Mouse (Mus musculus) activated CD4-positive, CD25-positive, alpha-beta regulatory T cell, adult 4 months (primary cell): ENCODE measurements around the gene Fam160a1. TPM values are rescaled to one million over a fixed set of nuclear protein-coding genes. Genes with fewer than 3 reads are reported as not detected.

Source experiments
- ATAC-seq: one replicate; pipeline ENCODE4 v1.8.0; 2017
- polyA plus RNA-seq, 2 experiments: library from polyadenylated mRNA; unstranded; fragments of 100-300 nt; shearing (Covaris generic); gene quantifications; one replicate each; pipeline ENCODE4 v1.2.1; 2017

Gene Fam160a1
- polyA plus RNA-seq, 2 experiments from 2014 or later = 1.9 to 3.1 TPM

GRCm38 (mm10) chr3:85820839-85821548 is 3.9 kb upstream of the Fam160a1 start:
- ATAC-seq = no peak

GRCm38 (mm10) chr3:85819319-85819718 is 2.2 kb upstream of the Fam160a1 start:
- ATAC-seq = no peak

DNA sequence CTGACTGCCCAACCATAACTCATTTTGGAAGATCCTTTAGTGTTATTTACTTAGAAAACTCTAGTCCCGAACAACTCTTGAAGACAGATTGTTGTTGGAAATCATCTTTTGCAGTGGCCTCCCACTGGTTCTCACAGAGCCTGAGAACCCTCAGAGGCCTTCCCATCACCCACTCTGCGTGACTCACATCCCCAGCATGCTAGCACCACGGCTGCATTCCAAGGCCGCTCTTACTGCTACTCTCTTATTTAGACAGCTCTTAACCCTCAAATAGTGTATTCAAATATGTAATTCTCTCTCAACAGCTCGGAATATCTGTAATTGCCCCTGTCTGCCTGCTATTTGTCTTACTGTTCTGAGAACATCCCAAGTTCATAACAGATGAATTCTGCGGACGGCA is 2.9 kb downstream of the Fam160a1 start:
- no peak for ATAC-seq

GRCm38 (mm10) chr3:85813101-85814014 is 3.7 kb downstream of the Fam160a1 start:
- no peak for ATAC-seq

GRCm38 (mm10) chr3:85812010-85812409 is 5.1 kb downstream of the Fam160a1 start:
- no peak for ATAC-seq

DNA sequence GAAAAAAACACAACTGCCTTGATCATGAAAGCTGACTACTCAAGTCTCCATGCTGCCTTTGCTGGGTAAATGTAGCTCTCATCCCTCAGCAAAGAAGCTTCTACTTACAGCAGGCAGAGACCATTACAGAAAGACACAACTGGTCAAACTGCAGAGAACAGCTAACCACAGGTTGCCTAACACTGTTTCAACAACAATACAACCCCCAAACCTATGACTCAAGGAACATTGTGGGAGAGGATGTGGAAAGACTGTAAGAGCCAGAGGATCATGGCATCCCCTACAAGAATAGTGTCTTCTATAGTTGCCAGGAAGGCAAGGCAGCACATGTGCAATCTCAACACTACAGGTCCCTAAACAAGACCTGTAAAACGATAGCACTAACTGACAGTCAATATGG is 23.9 kb downstream of the Fam160a1 start:
- ATAC-seq = no peak

DNA sequence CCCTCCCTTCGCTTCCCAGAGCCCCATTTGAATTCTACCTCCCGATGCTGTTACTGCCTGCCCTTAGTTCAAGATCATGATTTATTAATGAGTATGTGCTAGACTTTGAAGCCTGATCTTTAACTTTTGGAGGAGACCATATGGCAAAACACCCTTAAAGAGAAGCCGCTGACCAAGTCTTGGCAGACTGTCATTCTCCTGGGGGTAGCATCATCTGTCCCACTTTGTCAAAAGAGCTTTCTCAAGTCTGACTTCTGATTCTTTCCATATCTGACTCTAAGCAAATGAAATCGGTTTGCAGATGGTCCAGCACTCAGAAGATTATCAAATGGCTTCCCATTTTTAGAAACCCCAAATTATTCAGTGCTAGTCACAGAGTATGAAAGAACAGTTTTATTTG is 27.3 kb downstream of the Fam160a1 start:
- ATAC-seq = no peak

- ATAC-seq = no peak
These were observed 30.6 kb downstream of the Fam160a1 start for GRCm38 (mm10) chr3:85786501-85786900.

- ATAC-seq = no peak
These were observed 36.2 kb downstream of the Fam160a1 start for GRCm38 (mm10) chr3:85780906-85781305.

DNA sequence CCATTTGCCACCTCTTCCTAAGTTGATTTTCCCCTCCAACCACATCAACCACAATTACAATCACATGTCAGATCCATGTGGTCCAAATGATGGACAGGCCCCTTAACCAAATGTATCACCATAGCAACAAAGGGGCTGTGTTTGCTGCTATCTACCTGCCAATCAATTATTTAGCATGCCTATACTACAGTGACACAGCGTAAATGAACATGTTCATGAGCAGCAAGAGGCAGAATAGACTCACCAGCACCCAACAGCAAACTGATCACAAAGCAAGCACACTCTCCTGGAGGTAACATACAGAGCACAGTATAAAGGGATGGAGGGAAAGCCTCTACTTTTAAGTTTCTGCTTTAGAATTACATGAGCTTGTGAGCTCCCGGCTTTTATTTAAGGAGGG is 36.8 kb downstream of the Fam160a1 start:
- ATAC-seq = no peak

DNA sequence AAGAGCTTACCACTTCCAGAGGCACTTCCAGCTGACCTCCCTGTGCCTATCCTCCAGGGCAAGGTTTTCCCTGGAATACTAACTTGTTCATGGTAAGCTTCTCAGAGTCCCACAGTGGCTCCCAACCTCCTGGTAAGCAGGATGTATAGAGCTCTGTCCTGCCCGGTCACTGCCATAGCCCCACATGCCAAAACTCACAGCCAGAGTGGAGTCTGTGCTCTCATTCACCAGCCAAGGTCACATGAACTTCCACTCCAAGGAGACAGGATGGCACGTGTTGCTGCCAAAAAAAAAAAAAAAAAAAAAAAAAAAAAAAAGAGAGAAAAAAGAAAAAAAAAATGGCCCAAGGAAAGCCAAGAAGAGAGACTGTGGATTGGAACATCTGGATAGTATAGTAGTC is 39.2 kb downstream of the Fam160a1 start:
- no peak for ATAC-seq

DNA sequence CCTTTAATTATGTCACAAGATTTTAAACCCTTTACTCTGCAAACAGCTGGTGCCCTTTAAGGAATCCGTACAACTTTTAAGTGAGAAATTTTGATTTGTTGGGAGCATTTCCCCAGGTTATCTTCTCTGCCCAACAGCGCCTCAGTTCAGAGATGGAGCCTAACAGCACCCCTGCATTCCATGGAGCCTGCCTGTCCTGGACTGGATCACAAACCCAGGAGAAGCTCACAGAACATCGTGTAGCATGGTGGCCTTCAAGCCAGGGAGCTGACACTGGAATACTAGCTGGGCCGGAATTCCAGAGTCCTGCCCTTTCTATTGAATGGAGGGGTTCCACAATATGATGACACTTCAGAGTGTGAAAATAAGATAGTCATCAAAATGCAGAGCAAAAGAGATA is 39.7 kb downstream of the Fam160a1 start:
- ATAC-seq = no peak

DNA sequence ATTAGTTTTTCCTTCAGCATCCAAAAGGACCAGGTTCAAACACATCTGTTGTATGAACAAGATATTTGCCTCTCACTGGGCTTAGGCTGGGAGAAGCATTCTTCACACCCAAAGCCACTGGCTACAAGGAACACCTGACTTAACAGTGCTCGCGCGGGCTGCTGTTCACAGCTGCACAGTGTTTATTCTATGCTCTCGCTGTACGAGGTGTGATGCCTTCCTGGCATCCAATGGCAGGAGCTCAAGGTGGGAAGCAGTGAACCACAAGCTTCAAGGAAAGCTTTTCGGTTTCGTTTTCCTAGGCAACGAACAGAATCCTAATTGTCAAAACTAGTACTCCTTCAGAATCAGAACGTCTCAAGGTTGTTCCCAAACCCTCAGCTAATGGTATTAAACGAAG is 40.4 kb downstream of the Fam160a1 start:
- no peak for ATAC-seq

- no peak for ATAC-seq
These were observed 41.0 kb downstream of the Fam160a1 start for GRCm38 (mm10) chr3:85776126-85776525.

- ATAC-seq = no peak
These were observed 43.2 kb downstream of the Fam160a1 start for GRCm38 (mm10) chr3:85773886-85774285.

DNA sequence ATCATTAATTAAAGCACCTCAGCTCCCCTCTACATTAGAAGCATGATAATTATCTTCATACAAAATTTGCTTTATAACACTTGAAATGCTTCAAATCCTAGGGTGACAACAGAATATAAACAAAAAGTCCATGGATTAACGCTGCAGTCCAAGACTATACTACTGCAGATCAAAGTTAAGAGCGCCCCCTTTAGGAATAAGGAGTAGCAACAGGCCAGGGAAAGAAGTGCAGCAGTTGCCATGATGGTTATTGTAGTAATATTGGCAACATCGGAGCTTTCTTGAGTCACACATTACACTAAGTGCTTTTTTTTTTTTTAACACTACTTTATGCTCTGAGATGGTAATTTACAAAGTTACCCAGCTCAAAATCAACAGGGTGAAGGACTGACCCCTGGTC is 43.7 kb downstream of the Fam160a1 start:
- no peak for ATAC-seq

DNA sequence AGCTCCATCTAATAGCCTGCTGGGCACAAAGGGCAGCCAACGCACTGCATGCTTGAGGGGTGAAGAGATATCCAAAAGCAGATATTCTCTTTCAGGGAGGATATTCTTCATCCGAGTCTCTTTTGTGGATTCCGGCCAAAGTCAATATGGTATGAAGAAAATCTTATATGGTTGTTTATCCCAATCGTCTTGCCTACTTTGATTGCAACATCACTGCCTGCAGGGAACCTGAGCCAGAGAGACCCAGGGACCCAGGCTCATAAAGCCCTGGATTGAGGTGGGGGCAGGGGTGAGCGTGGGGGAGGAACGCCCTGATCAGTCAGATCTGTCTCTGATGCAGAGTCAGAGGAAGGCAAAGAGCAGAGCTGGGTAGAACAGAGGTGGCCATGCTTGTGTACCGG is 52.2 kb downstream of the Fam160a1 start:
- ATAC-seq = no peak

- no peak for ATAC-seq
These were observed 52.9 kb downstream of the Fam160a1 start for GRCm38 (mm10) chr3:85764008-85764834.

GRCm38 (mm10) chr3:85757944-85758343 is 59.1 kb downstream of the Fam160a1 start:
- ATAC-seq = no peak

DNA sequence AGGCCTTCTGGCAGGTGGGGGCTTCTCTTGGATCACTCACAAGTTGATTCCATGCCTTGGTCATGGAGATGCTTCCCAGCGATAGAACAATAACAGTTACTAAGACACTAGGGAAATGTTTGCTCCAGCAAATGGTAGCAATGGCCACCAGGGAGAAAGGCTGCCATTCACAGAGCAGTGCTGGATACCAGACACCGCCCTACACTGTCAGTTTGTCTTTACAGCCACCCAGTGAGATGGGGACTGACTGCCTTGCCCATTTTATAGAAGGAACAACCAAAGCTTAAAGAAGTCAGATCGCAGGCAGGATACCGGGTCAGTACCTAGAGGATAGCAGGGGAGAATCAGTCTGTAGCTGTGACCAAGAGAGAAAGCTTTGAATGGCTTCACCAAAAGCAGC is 59.7 kb downstream of the Fam160a1 start:
- no peak for ATAC-seq

DNA sequence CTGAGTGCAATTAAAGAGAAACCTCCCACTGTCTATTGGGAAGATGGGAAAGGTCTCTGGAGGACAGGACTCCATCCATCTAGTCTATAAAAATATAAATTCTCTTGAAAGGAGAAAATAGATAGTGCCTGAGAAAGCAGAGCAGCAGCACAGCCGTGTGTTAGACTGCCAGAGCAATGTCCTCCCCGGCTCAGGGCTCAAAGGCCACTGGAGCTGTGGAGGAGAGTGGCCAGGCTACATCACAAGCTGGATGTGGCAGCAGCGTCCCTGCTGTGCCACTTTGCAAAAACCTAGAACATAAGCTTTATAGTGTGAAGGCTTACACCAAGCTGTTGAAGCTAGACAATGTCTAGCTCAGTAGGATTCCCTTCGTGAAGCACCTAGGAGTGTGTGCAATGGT is 67.7 kb downstream of the Fam160a1 start:
- ATAC-seq = no peak

DNA sequence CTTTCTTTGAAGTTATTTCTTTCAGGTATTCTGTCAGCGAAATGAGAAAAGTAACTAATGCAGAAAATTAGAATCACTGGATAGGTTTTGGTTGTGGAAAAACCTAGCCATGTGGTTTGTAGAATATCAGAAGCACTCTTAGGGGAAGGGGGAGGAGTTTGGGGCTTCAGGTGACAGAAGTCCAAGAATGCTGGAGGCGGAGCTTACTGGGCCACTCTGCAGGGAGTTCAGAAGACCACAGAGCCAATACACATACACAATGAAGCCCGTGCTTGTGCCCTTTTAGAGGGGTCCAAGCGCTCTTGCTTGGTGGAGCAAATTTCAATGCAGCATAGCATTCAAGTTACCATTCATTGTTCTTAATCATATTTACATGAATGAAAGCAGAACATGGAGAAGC is 68.2 kb downstream of the Fam160a1 start:
- no peak for ATAC-seq

GRCm38 (mm10) chr3:85746116-85746515 is 71.0 kb downstream of the Fam160a1 start:
- no peak for ATAC-seq
